Mouse (Mus musculus): ENCODE results near the gene Man2a1.

The Man2a1 gene

DNA sequence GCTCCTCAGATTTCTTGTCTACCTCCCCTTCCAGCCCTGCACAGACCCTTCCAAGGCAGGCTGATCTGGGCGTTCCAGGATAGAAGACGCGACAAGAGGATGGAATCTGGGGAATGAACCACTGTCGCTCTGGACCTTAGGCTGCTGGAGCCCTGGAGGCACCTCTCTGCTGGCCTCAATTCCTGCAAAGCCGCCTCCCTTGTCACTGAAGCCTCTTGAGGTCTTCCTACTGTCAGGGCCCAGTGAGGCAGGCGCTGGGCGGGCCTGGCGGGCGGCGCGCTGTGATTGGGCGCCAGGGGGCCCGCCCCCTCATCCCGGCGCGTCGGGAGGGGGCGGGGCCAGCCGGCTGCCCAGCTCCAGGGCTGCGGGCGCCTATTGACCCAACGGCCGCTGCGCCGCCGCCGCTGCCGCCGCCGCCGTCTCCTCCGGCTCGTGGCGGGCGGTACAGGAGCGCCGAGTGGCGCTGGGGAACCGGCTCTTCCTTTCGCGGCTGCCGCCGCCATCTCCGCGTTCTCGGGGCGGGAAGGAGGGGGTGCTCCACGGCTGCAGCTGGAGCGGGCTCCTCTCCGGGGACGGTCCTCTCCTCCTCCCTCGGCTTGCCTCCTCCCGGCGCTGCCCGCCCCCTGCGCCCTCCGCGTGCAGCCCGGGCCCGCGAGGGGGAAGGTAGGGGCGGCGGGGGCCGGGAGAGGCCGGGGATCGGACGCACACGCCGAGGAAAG, at the start of gene Man2a1:
Gene Man2a1, plus strand, starts transcription at position 365 of the 719 bp plus-strand sequence.
- peak; percentile 83 for DNase-seq

DNA sequence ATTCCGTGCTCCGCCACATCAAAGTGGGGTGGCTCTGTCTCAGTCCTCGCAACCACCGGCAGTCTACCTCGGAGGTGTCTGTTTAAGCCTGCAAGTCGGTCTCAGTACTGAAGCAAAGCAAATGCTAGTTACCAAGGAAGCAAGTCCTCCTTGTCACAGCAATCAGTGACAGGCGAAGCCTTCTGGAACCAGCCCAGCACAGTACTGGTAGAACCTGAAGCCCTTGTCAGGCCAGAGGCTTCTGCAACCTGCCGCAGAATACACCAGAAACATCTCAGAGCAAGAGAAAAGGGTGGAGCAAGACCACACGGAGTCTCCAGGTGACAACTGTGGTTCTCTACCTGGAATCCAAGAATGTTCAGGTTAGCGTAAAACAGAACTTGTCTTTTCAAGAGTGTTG, 47.2 kb upstream of the Man2a1 start:
- DNase-seq: no peak

DNA sequence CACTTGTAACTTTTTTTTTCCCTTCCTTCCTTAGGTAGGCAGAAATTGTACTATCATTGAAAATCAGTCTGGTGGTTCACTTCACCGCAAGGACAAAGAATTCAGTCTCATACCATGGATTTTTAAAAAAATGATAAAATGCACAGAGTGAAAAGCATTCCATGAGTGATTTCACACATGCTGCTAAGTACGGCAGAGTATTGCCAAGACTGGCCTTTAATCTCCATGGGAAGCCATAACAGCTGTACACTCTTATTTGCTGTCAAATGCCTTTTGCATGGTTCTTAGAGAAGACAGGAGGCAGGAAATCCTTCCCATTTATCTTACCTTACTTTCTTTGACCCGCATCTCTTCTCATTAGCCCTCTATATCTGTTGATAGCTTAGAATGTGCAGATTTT, 45.6 kb upstream of the Man2a1 start:
- DNase-seq: no peak

DNA sequence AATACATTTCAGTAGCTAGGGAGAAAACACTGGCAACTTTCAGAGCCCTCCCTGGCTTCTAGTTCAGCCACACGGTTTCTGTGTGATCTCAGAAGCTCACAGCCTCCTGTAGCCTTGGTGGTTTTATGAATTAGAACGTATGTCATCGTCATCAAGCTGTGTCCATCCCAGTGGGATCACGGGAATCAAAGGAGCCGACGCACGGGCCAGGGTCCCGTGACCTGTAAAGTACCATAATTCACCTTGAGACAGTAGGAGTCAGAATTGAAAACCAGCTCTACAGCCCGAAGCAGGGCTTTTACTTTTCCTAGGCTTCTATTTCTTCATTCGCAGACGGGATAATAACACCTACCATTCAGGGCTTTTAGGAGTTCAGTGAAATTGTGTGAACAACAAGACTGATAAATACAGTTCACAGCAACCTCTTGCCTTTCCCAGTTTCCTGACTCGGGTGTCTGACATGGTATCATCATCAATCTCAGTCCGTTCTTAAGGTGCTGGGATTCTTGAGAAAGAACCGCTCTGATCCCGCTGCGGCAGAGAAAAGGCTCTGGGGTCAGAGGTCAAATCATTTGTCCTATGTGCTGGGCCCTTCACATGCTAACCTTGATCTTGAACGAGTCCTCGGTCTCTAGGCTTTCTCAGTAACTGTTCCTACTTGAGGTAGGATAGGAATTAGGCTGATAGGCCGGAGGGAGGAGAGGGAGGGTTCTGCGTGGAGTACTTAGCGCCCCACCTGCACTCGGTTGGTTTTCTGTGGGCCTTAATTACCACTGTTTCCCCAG, 43.7 kb upstream of the Man2a1 start:
- DNase-seq: no peak

DNA sequence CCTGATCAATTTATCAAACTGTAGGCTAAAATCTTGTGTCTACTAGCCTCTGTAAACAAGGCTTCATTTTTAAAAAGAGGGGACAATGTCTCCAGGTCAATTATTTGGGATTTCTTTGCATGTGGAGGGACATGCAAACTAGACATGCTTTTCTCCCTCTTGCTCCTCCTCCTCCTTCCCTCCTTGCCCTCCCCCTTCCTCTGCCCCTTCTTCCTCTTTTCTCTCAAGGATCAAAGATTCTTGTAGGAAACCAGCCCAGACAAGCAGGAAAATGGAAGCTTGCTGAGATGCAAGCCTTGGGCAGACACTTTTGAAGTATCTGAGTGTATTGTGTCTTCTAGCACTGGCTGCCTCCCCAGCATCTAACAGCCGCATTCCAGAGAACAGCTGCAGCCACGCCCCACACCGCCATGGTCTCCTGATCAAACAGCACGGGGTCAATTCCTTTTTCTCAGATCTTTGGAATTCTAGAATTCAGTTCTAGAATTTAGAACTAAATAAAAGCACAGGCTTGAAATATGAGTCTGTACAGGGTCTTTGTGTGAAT, 41.5 kb upstream of the Man2a1 start:
- DNase-seq: no peak

DNA sequence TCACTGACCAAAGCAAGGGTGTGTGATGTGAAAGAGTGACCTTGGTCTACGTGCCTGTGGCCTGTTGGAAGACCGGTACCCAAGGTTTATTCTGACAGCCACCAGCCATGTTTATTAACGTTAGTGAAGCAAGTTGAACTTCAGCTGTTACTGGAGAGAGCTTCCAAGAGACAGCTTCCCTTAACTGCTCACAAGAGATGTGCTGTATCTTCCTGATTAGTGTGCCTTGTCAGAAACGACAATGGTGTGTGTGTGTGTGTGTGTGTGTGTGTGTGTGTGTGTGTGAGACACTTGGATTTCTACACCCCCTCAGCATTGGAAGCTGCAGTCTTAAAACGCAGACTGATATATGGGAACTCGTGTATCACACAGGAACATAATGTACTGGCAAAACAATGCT, 34.1 kb upstream of the Man2a1 start:
- DNase-seq: no peak

DNA sequence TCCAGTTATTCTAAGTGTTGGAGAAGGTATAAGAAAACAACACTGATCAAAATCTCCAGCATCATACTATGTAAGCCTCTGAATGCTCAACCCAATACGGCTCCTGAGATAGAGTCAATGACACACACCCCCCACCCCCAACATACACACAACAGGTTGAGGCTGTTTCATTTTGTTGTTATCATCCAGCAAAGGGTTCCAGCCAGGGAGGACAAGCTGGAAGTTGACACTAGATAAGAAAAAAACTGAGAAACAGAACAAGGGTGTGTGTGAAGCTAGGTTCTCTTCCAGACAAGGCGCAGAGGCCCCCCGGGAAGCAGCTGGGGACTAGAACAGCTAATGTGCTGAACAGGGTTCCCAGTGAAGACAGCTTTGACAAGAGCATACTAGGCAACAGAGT, 33.0 kb upstream of the Man2a1 start:
- no peak for DNase-seq

DNA sequence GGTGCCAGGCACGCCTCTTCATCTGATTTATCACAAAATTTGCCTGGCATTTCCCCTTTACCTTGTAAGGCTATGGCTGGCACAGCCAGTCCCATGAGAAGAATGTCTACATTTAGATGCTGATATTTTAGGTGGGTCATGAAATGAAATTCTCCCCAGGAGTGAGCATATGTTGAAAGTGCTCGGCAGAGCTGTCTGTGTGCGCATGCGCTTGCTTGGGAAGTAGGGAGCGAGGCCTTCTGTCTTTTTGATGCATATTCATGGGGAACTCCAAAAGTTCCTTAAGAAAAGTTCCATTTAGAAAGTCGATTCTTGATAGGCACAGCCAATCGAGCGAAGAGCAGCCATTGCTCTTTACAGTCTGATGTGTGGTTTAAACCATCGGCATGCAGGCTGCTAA, 26.6 kb upstream of the Man2a1 start:
- no peak for DNase-seq

DNA sequence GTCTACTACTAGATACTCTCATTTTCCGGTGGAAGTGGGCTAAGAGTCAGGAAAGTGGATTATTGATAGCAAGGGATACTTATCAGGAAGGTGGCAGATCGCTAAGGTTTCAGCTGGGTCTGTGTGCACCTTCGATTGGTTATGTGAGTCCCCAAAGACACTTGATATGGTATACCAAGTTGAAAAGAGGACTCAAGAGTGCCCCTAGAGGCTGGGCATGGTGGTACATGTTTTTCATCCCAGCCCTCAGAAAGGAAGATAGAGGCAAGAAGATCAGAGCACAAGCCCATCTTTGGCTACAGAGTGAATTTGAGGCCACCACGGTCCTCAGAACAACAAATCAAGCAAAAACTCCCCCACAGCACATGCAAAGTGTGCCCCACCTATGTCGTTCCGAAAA, 25.3 kb upstream of the Man2a1 start:
- no peak for DNase-seq

DNA sequence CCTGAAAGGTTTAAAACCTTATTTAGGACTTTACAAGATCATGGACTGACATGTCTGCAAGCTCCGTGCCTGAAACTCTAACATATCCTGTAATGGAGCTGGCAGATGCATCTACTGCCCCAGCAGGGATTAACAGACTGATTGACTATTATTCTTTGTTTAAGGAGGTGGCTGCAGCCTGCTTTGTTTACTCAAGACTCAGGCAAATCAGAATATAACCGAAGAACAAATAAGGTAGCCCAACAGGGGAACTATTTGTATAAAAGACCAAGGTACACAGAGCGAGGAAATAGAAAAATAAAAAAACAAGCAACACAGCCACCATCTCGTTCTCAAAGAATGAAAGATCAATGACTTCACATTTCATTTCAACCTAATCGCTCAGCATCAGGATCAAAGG, 23.1 kb upstream of the Man2a1 start:
- DNase-seq: no peak

DNA sequence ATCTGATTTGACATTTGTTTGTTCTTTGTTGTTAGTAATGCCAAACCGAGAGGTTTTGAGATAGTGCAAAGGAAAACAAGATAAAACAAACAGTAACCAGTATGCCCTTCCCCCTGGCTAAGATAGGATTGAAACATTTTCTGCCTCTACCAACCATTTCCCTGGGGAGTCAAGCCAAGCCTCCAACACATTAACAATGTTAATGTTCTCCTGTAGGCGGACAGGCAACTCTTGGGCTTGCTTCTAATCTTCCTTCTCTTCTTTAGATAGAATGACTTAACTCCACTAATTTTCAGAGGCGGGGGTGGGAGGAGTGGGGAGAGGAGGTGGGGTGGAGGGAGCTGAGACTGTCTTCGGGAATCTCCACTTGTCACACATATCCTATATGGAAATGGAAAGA, 22.2 kb upstream of the Man2a1 start:
- no peak for DNase-seq

DNA sequence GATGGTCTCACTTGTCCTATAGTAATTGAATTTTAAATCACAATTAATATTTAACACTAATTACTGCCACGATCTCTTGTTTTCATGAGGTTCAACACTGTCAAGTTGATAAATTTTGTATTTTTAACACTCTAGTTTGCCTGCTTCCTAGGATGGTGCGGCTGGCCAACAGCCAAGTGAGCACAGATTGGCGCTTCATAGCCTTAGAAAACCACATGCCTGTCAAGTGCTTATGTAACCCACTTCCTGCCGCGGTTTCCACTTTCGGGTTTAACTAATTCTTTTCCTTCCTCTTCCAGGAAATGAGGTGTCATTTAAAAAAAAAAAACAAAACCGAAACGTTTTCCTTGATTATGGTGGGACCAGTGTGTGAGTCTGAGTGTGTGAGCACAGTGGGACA, 20.8 kb upstream of the Man2a1 start:
- peak; percentile 52 for DNase-seq

DNA sequence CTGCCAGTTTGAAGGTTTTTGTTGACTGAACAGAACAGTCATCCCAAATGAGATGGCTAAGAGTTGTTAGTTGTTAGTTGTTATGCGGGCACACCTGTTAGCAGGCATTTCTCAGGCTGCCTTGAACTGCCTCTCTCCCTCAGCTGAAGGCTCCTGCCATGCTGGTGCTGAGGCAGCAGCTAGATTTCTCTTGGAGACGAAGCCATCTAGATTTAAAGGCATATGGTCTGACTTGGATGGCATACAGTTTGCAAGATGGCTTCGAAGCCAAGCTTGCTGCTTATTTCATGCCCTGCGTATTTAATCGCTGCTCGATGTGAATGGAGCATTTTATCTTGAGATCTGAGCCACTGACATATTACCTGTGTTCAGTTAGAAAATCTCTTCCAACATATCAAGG, 19.4 kb upstream of the Man2a1 start:
- DNase-seq: no peak

DNA sequence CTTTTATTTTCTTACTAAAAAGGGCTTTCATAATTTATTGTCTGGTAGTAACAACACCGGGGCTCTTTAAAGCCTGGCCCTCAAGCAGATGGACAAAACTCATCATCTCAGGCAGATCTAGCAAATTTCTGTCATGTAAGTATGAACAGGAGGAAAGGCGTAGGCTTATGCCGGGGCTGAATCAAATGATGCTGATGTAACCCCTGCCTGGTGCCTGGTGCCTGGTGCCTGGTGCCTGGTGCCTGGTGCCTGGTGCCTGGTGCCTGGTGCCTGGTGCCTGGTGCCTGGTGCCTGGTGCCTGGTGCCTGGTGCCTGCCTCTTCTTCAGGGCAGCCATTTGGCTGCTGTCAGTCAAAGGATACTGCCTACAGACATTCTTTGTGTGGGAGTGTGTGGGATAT, 18.6 kb upstream of the Man2a1 start:
- no peak for DNase-seq

DNA sequence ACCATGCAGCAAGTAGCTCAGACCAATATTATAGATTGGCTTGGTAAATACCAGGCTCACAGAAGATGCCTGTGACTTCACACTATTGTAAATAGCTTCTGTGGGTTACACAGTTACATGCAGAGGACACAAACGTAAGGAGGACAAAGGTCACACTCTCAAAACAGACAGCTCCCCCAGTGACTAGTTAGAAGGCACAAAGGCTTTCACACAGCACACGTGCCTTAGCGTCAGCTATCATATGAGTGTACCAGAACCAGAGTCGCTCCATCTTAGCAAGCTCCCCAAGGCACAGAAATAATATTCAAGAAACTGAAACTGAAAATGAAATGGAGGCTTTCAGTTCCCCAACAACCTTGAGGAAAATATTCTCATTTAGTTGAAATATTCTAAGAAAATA, 10.1 kb upstream of the Man2a1 start:
- no peak for DNase-seq

DNA sequence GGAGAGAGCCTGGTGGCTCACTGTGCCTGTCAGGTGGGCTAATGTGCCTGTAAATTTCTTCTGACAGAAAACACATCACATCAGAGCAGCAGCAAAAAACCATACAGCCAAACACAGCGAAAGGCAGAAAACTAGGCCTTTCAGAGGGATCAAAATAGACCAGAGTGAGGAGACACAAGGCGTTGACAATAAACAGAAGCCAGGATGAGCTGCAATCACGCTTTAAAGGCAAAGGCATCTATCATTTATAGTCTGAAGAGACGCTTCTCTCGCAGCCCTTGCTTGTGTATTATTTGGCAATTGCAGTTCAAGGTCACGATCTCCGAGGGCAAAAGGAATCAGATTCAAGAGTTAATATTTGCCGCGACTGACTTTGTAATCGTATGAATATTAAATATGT, 9.2 kb upstream of the Man2a1 start:
- DNase-seq: no peak

DNA sequence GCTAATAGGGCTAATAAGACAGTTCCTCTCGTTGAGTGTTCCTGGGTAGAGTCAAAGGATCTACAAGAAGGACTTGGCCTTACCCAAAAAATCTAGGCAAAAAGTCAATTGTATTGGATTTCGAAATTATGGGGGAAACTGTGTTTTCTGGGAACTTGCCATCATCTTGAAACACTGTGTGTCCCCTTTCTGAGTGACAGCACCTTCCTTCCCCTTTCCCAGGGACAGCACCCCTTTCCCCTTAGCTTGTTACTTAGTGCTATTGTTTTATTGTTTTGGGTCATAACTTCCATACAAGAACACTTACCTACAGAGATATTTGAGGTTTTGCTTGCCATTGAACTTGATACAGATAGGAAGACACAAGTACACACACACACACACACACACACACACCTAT, 8.2 kb upstream of the Man2a1 start:
- DNase-seq: no peak

DNA sequence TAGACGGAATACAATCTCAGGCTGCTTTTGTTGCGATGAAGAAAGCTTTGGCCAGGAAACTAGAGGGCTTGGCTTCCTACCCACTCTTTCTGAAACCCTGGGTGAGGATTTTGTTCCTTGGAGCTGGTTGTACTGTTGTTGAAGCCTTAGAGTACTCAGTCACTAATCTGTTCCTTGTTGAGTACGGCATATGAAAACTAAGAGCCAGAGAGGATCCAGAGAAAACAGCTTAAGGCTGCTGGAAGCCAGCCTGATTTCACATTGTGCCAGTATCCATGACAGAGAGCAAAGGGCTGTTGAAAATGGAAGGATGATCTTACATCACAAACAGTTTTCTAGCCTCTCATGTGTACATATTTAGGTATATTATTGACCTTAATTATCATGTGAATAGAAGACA, 7.7 kb upstream of the Man2a1 start:
- no peak for DNase-seq

DNA sequence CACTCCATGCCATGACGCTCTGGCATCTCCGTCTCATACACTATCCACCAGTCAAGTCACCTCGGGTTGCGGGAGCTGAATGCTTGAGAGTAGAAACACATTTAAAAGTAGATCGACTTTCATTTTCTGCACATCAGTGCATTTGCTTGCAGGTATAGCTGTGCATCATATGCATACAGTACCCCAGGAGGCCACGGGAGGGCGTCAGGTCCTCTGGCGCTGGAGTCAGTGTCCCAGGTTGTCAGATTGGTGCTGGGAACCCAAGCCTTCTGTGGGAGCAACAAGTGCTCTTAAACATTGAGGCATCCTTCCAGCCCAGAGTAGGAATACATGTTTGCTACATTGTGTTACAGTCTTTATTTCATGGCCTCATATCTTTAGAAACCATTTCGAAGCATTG, 2.8 kb upstream of the Man2a1 start:
- DNase-seq: no peak

DNA sequence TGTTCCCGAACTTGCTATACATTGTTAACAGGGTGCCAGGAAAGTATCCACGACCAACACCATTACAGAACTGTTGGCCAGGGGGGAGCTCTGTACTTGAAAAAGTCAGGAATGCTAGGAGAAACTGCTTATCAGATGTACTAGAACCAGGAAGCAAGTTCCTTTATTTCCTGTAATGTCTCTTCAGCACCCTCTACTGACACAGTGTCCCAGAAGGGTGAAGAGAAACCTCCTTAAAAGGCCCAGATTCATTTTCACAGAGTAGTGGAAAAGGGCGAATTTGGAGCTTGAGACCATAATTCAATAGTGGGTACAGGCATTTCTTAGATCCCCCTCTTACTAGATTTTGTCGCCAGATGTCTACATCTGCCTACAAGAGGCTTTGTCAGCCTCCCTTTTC, 620 bp upstream of the Man2a1 start:
- no peak for DNase-seq

DNA sequence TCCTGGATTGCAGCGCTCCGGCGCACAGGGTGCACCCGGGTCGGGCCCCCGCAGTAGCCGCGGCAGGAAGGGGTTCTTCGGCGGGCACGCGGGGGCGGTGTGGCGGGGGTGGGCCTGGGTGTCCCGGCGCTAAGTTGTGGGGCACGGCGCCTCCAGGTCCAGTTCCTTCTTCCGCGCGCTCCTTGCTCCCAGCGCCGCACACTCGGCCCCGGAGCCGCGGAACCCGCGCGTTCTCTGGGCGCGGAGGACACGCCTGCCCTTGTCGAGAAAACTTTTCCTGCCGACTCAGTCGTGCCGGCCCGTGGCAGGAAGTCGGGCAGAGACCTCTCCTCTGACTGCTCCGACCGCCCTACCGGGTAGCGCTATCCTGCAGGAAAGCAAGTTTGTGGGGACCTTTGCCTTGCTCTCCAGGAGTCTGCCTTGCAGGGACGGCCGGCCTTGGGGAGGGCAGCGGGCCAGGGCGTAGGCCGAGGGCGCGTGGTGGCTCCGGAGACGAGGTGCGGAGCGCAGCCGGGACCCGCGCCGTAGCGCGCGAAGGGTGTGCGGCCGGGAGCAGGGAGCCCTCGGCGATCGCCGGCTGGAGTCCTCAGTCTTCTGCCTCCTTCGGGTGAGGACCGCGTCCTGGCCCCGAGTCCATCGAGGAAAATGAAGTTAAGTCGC, 685 bp downstream of the Man2a1 start:
- DNase-seq: peak; percentile 45

DNA sequence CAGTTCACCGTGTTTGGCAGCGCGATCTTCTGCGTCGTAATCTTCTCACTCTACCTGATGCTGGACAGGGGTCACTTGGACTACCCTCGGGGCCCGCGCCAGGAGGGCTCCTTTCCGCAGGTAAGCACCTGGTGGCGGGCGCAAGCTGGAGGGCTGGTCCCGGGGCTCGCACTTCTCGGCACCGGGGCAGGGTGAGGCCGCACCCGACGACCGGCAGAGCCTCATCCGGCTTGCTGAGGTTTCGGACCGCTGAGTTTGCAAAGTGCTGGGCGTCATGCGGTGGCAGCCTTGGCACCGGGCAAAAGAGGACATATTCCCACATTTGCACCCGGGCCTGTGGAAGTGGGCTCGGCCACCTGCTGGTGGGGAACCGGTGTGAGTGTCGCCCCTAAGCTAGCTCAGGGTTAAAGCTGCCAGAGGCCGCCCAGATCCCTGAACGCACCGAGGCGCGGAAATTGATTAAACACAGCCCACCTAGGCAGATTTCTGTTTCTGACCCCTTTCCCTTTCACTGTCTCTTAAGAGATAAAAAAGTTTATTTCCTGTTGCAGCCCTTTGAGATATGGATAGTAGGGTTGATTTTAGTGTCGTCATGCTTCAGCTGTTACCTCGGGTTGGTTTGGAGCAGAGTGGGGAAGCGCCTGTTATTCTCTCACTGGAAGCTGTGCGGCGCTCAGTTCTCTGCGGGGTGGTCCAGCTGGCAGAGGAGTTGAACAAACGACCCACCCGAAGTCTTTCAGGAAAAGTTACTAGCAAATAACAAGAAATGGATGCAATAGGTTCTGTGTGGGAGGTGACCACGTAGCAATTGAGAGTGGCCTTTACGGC, 1.4 kb downstream of the Man2a1 start:
- peak; percentile 62 for DNase-seq

DNA sequence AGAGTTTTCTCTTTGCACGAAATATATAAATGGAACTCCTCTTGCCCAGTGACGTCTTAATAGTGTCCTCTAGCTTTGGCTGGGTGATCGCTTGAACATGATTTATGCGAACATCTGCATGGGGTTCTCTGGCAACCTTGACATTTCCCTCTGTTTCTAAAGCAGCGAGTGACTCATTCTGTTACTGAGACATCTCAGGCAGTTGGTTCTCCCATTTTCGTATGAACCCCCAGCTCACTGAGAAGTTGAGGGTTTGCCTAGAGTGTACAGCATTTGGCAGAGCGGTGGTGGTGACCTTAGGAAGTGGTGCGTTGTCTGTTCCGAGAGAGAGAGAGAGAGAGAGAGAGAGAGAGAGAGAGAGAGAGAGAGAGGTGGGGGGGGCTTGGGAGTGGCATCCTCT, 2.6 kb downstream of the Man2a1 start:
- DNase-seq: no peak

All from right cerebral cortex, postnatal 14 days (tissue).